Mouse (Mus musculus): Measurements from ENCODE around the gene Slc41a1.
"Not testable (repeated sequence)": the region's sequence is repeated elsewhere in the genome, so short reads cannot be mapped to it uniquely, and the experiment has no call there.

- not testable (repeated sequence) for TF ChIP-seq CTCF (conservative IDR thresholded peaks at IDR 0.05; ENCODE audit: insufficient read depth, insufficient read length, low read depth, low read length); POLR2A (IDR thresholded peaks at IDR 0.05; ENCODE audit: low read depth, low read length)
Observed at GRCm38 (mm10) chr1:131820353-131820752, 6.9 kb upstream of the Slc41a1 start.
